Mouse (Mus musculus) spleen, postnatal 4 days (tissue): Measurements from ENCODE around the gene Mier2.

Source experiments
- DNase-seq, 2 experiments: peaks; one replicate each; pipeline ENCODE4 v3.0.0; 2022; ENCODE audit warnings: low spot score in 2 of 2

Mier2 gene

GRCm38 (mm10) chr10:79502830-79503644, 52.0 kb downstream of the Mier2 start:
- DNase-seq: no peak

DNA sequence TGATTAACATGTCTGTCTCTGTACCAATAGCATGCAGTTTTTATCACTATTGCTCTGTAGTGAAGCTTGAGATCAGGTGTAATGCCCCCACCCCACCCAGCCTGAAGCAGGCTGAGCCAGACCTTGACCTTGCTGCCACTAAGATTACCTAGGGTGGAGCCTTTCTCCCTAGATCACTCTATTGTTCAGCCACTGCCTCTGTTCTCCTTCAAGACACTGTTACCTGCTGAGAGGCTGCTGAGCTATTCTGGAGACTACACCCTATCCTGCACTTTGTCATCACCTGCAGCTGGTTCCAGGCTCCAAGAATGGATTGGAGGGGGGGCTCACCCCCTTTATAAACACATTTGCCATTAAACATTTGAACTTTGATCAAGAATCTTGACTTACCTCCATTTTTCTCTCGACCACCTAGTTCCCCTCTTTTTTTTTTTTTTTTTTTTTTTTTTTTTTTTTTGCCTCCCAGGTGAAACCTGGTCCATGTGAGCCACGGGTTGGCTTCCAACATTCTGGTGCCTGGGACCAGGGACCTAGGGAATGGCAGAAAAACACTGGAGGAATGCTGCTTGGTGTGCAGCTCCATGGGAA, 58.2 kb downstream of the Mier2 start:
- DNase-seq: no peak

DNA sequence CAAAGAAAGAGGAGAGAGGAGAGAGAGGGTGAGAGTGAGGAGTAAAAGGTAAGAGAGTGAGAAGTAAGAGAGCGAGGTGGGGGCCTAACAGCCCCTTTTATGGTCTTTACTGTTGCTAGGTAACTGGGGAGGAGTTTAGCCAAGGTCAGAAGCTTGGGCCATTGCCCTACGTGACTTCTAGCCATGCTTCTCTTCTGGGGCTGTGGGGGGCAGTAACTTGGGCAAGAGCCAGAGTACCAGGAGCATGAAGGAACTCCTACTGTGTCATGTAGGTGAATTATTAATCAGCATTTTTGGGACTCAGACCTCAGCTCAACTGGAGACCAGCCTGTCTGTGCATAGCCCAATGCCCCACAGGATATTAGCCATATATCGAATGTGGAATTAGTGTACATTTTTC, 59.1 kb downstream of the Mier2 start:
- DNase-seq: no peak
